Mouse (Mus musculus): ENCODE measurements around the gene Rpl14.
"Not testable (repeated sequence)": the region's sequence is repeated elsewhere in the genome, so short reads cannot be mapped to it uniquely, and the experiment has no call there.

Gene Rpl14

GRCm38 (mm10) chr9:120570741-120571592 is at the start of gene Rpl14:
Gene Rpl14, plus strand, starts transcription at chr9:120571444.
- peak; percentile 98 for DNase-seq

- no peak for DNase-seq
These were observed 44.0 kb upstream of the Rpl14 start for GRCm38 (mm10) chr9:120527270-120527669.

- DNase-seq = no peak
These were observed 43.3 kb upstream of the Rpl14 start for GRCm38 (mm10) chr9:120527919-120528318.

- DNase-seq = no peak
These were observed 42.3 kb upstream of the Rpl14 start for GRCm38 (mm10) chr9:120528815-120529510.

GRCm38 (mm10) chr9:120530471-120530870 is 40.8 kb upstream of the Rpl14 start:
- no peak for DNase-seq

- DNase-seq = no peak
These were observed 39.2 kb upstream of the Rpl14 start for GRCm38 (mm10) chr9:120532062-120532461.

- no peak for DNase-seq
These were observed 38.6 kb upstream of the Rpl14 start for GRCm38 (mm10) chr9:120532691-120533090.

GRCm38 (mm10) chr9:120533446-120533950 is 37.7 kb upstream of the Rpl14 start:
- not testable (repeated sequence) for DNase-seq

- peak; percentile 10 for DNase-seq
These were observed 31.5 kb upstream of the Rpl14 start, which contains the start of gene Entpd3 for GRCm38 (mm10) chr9:120539662-120540251. Gene Entpd3, plus strand, starts transcription at chr9:120539818.

GRCm38 (mm10) chr9:120541411-120541810 is 29.8 kb upstream of the Rpl14 start:
- no peak for DNase-seq

GRCm38 (mm10) chr9:120542241-120542640 is 29.0 kb upstream of the Rpl14 start:
- no peak for DNase-seq

- no peak for DNase-seq
These were observed 25.2 kb upstream of the Rpl14 start for GRCm38 (mm10) chr9:120545994-120546393.

- no peak for DNase-seq
These were observed 24.8 kb upstream of the Rpl14 start for GRCm38 (mm10) chr9:120546482-120546881.

GRCm38 (mm10) chr9:120547026-120547668 is 24.1 kb upstream of the Rpl14 start:
- no peak for DNase-seq

- DNase-seq = no peak
These were observed 20.5 kb upstream of the Rpl14 start for GRCm38 (mm10) chr9:120550778-120551177.

- no peak for DNase-seq
These were observed 7.7 kb upstream of the Rpl14 start for GRCm38 (mm10) chr9:120563590-120563989.

GRCm38 (mm10) chr9:120564247-120564646 is 7.0 kb upstream of the Rpl14 start:
- DNase-seq = no peak

- DNase-seq = no peak
These were observed 4.9 kb upstream of the Rpl14 start for GRCm38 (mm10) chr9:120566384-120566783.

GRCm38 (mm10) chr9:120568917-120569316 is 2.3 kb upstream of the Rpl14 start:
- no peak for DNase-seq

- DNase-seq = peak; percentile 33
These were observed 1.4 kb upstream of the Rpl14 start for GRCm38 (mm10) chr9:120569721-120570333.

- DNase-seq = no peak
These were observed 914 bp upstream of the Rpl14 start for GRCm38 (mm10) chr9:120570334-120570725.

GRCm38 (mm10) chr9:120571593-120572385 is 545 bp downstream of the Rpl14 start:
- no peak for DNase-seq
